Mouse (Mus musculus) CD4-positive, CD25-positive, alpha-beta regulatory T cell, adult 4 months (primary cell): Measurements from ENCODE around the gene Ptdss2. TPM values are rescaled to one million over a fixed set of nuclear protein-coding genes. Genes with fewer than 3 reads are reported as not detected.

Source experiments
- ATAC-seq: one replicate; pipeline ENCODE4 v1.8.0; 2017
- polyA plus RNA-seq, 2 experiments: library from polyadenylated mRNA; unstranded; fragments of 100-300 nt; shearing (Covaris generic); gene quantifications; one replicate each; pipeline ENCODE4 v1.2.1; 2017

Ptdss2 gene
- polyA plus RNA-seq, 2 experiments from 2014 or later = 6.7 to 10.1 TPM

DNA sequence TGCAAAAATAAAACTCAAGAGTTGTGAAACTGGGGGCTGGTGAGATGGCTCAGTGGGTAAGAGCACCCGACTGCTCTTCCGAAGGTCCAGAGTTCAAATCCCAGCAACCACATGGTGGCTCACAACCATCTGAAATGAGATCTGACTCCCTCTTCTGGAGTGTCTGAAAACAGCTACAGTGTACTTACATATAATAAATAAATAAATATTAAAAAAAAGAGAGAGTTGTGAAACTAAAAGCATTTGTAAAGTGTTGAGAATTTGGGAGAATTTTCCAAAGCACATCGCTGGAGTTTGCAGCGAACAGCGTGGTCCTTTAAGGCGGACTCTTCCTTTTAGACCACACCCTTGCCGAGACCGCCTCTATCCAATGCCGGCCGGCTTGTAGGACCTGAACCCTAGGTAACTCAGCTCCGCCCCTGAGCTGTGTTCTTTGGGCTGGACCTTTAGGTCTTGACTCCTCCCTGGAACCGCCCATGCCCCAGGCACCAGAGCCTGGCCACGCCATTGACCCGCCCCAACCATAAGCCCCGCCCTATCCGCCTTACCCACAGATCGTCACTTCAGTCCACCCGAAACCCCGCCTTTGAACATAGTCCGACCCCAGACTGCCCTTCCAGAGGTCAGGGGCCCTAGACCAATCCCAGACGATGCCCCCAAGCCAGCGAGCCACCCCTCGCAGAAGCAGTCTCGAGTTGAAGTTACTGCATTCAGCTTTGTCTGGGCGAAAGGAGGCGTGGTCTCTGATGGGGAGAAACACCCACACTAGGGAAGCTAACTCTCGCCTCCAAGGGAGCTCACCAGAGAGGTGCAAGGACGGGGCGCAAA is 721 bp downstream of the Ptdss2 start:
- peak; percentile 98 for ATAC-seq

DNA sequence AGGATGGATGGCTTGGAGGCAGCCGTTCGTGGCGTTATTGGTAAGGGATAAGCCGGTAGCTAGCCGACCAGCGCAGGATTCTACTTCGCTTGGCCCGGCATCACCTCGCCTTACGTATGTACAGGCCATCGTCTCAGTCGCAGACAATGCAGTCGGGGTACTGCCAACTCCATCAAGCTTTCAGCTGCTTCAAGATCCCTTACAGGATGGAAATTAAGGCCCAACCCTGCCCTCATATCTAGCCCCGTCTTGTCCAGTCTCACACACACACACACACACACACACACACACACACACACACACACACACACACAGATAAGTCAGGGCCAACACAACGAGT is 1.3 kb downstream of the Ptdss2 start:
- no peak for ATAC-seq

GRCm38 (mm10) chr7:141131024-141131820 is 9.0 kb downstream of the Ptdss2 start:
- ATAC-seq = peak; percentile 100

DNA sequence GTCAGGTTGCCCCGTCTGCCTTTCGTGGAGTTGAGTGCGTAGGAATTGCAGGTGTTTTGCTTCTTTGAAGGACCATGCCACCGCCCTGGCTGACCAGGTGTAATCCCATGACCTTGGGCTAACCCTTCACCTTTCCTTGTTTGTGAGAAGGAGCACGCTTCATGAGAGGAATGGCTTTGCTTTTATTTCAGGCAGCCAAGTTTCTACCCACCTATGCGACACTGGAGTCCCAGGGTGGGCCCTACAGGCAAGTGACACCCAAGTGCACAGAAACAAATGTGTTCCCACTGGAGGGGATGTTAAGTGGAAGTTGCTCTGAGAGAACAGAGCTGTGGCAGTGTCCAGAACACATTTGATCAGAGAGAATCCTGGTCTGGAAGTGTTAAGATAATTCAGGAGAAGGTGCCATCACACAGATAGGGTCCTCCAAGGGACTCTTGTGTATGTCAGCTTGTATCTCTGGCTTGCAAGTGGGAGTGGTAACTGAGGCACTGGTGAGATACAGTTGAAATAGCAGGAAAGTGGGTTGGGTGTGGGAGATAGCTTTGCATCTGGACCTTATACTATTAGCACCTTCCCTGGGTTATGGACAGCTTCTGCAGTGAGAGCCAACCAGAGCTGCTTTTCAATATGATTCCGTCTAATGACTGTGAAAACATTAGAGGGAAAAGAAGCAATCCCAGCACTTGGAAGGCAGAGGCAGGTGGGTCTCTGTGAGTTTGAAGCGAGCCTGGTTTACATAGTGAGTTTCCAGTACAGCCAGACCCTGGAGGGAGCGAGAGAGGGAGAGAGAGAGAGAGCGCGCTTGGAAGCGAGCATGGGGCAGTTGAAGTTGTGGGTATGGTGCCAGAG is 9.9 kb downstream of the Ptdss2 start:
- ATAC-seq = no peak

DNA sequence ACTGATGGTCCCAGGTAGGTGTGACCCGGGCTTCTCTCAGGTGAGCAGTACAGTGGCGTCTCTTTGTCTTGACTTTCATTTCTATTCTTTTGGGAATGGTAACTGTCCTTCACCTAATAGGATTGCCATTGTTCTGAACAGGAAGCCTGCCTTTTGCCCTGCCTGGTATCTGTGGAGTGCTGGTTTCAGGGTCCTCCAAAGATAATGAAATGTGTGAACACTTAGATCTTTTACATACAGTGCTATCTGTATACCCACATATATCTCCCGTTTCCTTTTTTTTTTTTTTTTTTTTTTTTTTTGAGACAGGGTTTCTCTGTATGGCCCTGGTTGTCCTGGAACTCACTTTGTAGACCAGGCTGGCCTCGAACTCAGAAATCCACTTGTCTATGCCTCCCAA is 19.1 kb downstream of the Ptdss2 start:
- ATAC-seq = no peak

DNA sequence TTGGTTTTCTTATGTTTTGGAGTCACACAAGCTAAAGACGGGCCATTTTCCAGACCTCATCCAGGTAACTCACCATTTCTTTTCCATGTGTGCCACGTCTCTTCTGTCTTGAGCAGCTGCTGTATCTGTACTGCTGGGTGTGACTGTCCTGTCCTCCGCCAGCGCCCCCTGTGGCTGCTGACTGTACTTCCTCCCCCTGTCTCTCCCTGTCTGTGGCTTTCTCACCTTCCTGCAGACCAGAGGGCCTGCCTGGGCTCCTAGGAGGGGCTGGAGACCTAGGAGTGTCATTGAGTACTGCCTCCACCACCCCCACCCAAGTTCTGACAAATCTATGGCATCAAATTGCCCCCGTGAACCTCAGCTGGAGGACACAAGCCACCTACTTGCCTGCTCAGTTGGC is 20.9 kb downstream of the Ptdss2 start:
- ATAC-seq = peak; percentile 56

DNA sequence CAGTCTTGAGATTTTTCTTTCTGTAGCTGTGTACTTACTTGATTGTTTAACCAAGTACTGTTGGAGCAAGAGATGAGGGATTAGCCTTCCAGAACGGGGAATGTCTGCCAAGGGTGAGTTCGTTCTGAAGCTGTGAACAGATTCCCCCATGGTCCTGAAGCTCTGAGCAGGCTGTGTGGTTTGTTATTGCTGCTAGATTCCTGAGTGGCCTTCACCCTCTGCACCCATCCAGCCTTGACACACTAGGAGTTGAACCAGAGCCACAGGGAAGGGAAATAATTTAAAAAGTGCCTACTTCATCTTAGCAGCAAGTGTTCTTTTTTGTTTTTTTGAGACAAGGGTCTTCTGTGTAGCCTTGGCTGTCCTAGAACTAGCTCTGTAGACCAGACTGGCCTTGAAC is 21.7 kb downstream of the Ptdss2 start:
- ATAC-seq = no peak

GRCm38 (mm10) chr7:141144650-141145049 is 22.5 kb downstream of the Ptdss2 start:
- no peak for ATAC-seq

DNA sequence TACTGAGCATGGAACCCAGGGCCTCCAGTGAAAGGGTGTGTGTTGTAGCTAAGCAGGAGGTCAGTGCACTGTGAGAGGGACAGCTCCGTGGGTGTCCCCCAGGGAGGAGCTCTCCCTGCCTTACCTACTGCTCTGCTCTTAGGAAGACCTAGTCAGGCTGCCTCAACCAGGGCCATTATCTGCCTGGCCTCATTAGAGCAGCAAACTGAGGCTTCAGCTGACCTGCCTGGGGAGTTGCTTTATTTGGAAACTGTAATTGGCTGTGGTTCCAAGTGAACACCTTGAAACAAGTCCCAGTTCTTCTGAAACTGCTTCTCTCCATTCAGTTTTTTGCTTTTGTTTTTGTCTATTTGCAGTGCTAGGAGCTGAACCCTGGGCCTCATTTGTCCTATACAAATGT is 23.2 kb downstream of the Ptdss2 start:
- ATAC-seq = no peak

GRCm38 (mm10) chr7:141146043-141146595 is 23.9 kb downstream of the Ptdss2 start:
- ATAC-seq = no peak

DNA sequence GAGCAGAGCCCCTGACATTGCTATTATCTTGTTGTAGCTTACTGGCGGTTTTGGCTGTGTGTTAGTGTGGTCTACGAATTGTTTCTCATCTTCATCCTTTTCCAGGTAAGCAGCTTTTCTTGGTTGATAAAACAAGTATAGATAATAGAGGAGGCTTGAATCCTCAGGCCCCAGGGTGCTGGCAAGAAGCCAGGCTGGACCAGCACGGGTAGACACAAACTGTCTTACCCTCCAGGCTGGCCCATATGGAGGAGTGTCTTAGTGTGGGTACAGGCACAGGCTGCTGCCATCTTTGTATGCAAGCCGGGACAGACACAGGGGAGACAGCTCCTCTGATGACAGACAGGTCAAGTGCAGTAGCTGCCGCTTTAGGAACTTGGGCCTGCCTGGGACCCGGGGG is 24.9 kb downstream of the Ptdss2 start:
- ATAC-seq = no peak

GRCm38 (mm10) chr7:141148639-141149038 is 26.5 kb downstream of the Ptdss2 start:
- ATAC-seq = no peak

DNA sequence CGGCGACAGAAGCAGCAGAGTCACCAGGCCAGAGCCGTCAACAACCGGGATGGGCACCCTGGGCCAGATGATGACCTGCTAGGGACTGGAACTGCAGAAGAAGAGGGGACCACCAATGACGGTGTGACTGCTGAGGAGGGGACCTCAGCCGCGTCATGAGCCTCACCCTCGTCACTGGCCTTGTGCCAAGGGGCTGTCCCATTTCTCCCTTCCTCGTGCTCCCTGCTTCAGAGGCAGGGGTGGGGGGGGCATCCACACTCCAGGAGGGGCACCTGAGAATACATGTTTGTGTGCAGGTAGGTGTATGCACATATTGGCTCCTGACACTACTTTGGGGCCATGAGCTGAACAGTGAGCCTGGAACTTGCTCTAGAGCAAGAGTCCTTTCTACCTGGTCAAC is 33.2 kb downstream of the Ptdss2 start:
- ATAC-seq = no peak

DNA sequence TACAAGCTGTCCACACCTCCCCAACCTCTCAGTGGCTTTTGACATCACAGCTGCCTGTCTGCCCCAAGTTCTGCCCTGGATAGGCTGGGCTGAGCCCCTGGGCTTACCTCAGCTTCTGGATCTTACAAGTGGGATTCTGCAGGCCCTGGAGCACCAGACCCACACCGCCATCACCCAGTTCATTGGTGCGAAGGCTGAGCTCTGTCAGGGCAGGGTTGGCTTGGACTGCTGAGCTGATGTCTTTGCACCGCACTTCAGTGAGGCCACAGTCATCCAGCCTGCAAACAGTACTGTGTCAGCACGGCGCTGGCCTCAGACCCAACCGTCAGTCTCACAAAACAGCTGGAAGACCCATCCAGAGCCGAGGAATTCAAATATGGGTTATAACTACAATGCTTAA is 42.2 kb downstream of the Ptdss2 start:
- no peak for ATAC-seq

DNA sequence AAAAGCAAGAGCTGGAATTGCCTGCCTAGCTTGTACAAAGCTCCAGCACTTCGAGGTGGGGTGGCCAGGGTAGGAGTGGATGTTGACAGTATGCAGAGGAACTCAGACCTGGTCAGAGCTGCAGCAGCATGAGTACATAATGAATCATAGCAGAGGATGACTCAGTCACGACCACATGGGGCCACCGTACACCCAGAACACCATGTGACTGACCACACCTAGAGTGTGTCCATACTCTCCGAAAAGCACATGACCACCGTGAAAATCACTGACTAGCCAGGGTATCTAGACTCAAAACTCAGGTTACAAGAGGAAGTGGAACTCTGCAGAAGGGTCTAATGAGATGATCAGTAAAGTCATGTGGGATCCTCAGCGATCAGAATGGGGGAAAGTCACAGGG is 42.7 kb downstream of the Ptdss2 start:
- ATAC-seq = no peak

- peak; percentile 1 for ATAC-seq
These were observed 45.8 kb downstream of the Ptdss2 start for GRCm38 (mm10) chr7:141167901-141168517.

GRCm38 (mm10) chr7:141168518-141168953 is 46.4 kb downstream of the Ptdss2 start:
- peak; percentile 19 for ATAC-seq

GRCm38 (mm10) chr7:141169300-141169699 is 47.1 kb downstream of the Ptdss2 start:
- no peak for ATAC-seq

GRCm38 (mm10) chr7:141169866-141170265 is 47.7 kb downstream of the Ptdss2 start:
- no peak for ATAC-seq

GRCm38 (mm10) chr7:141172116-141173006 is 50.2 kb downstream of the Ptdss2 start, which contains the start of gene Rnh1:
Gene Rnh1 (minus strand): TSS chr7:141172857.
- peak; percentile 84 for ATAC-seq

DNA sequence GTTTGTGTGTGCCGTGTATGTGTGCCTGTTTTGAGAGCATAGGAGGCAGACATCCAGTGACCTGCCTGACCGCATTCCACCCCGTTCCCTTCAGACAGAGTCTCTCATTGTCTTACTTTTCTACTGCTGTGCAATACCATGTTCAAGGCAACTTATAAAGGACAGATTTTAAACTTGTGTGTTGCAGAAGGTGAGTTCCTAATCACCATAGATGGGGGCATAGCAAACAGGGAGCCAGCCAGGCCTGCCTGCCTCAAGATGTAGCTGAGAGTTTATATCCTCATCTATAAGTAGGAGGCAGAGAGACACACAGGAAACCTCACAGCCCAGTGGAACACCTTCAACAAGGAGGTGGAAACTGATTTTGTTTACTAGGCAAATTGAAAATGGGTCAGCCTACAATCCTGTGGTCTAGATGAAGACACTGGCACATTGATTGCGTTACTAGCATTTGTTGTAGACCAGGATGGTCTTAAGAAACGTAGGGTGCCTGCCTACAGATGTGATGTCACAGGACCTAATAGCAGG is 51.2 kb downstream of the Ptdss2 start:
- no peak for ATAC-seq
